Comparison of ENCODE assay signal across 9 mouse cellular contexts in genomic region chr13:31630051-31630450, GRCm38 (mm10). TPM values are rescaled to one million over a fixed set of nuclear protein-coding genes. Genes with fewer than 3 reads are reported as not detected.
DNase-seq lines count a peak whose midpoint lies in the region; ATAC-seq and TF ChIP-seq lines count a peak whose summit lies in the region.
"Had no signal": no experiment of that assay in that cellular context is flagged by ENCODE, and none has a peak within 500 bp of the region (broad histone marks: within the 10 kb centered on the region; RNA-seq: fewer than 3 reads in every experiment).

No protein-coding gene starts in this region.

- TF ChIP-seq CTCF in lung, postnatal 0 days (IDR thresholded peaks at IDR 0.05): no peak

- DNase-seq in embryo, embryonic 10.5 days (ENCODE audit: low spot score): peak; percentile 40
- DNase-seq in embryo, embryonic 10 days (ENCODE audit: low spot score): no peak
- DNase-seq in lung, postnatal 0 days (ENCODE audit: low spot score): no peak
- no peak for DNase-seq in lung, postnatal 4 days
- DNase-seq in cerebellum, postnatal 4 days (ENCODE audit: low spot score in 2 of 2): no peak

- H3K9ac ChIP-seq in lung, postnatal 0 days (replicated peaks; ENCODE audit: low read depth): peak overlapping the region; percentile 52
- no peak overlapping the region for H3K9ac ChIP-seq in limb, embryonic 15.5 days
- peak overlapping the region; percentile 85 for H3K9ac ChIP-seq in stomach, embryonic 16.5 days (ENCODE audit: low read length)

- H3K36me3 ChIP-seq in lung, postnatal 0 days (ENCODE audit: insufficient read depth, low read length): no peaks in the 10 kb centered on the region
- no peaks in the 10 kb centered on the region for H3K36me3 ChIP-seq in limb, embryonic 15.5 days
- no peaks in the 10 kb centered on the region for H3K36me3 ChIP-seq in stomach, embryonic 16.5 days (ENCODE audit: control insufficient read depth, insufficient read depth, low read length)

- TF ChIP-seq EP300 in lung, postnatal 0 days (IDR thresholded peaks at IDR 0.05): no peak

- H3K4me3 ChIP-seq in lung, postnatal 0 days (ENCODE audit: low read depth, low read length): peak overlapping the region; percentile 60
- H3K4me3 ChIP-seq in limb, embryonic 15.5 days: peak overlapping the region; percentile 40
- peak overlapping the region; percentile 68 for H3K4me3 ChIP-seq in stomach, embryonic 16.5 days (replicated peaks; ENCODE audit: low read length)

- peak overlapping the region; percentile 57 for H3K27ac ChIP-seq in lung, postnatal 0 days (ENCODE audit: low read length)
- no peak overlapping the region for H3K27ac ChIP-seq in limb, embryonic 15.5 days
- H3K27ac ChIP-seq in stomach, embryonic 16.5 days (ENCODE audit: low read length): peak overlapping the region; percentile 2; the same call in 1 of the 2 replicates

- no peaks in the 10 kb centered on the region for H3K9me3 ChIP-seq in lung, postnatal 0 days (ENCODE audit: low read length)
- no peaks in the 10 kb centered on the region for H3K9me3 ChIP-seq in limb, embryonic 15.5 days
- H3K9me3 ChIP-seq in stomach, embryonic 16.5 days (replicated peaks; ENCODE audit: control insufficient read depth, low read length): no peaks in the 10 kb centered on the region

- WGBS in lung, postnatal 0 days: 25% methylated on average over 12 of the region's 12 CpGs
- WGBS in limb, embryonic 15.5 days: 20% methylated on average over 12 of the region's 12 CpGs
- WGBS in stomach, embryonic 16.5 days: 28% methylated on average over 12 of the region's 12 CpGs

- ATAC-seq in lung, postnatal 0 days: no peak
- ATAC-seq in limb, embryonic 15.5 days (ENCODE audit: insufficient number of reproducible peaks, low FRiP score, low TSS enrichment, low read depth): no peak
- ATAC-seq in stomach, embryonic 16.5 days (ENCODE audit: insufficient read depth, low FRiP score): no peak
- ATAC-seq in erythroid progenitor cell, adult 5-6 weeks (replicated peaks; ENCODE audit: low FRiP score, poor library complexity, severe bottlenecking): no peak

- peaks cover 4% of the 10 kb centered on the region for H3K4me1 ChIP-seq in lung, postnatal 0 days (ENCODE audit: insufficient read depth, low read depth, low read length)
- peaks cover 33% of the 10 kb centered on the region for H3K4me1 ChIP-seq in limb, embryonic 15.5 days
- peaks cover 14% of the 10 kb centered on the region for H3K4me1 ChIP-seq in stomach, embryonic 16.5 days (ENCODE audit: control insufficient read depth, insufficient read depth, low read length)

- peaks cover 39% of the 10 kb centered on the region for H3K27me3 ChIP-seq in lung, postnatal 0 days (replicated peaks; ENCODE audit: insufficient read depth, low read length)
- H3K27me3 ChIP-seq in limb, embryonic 15.5 days: peaks cover 82% of the 10 kb centered on the region
- peaks cover 40% of the 10 kb centered on the region for H3K27me3 ChIP-seq in stomach, embryonic 16.5 days (ENCODE audit: control insufficient read depth, insufficient read depth, low read length)

- H3K4me2 ChIP-seq in lung, postnatal 0 days (replicated peaks; ENCODE audit: low read depth, low read length): peak overlapping the region; percentile 63
- peak overlapping the region; percentile 66 for H3K4me2 ChIP-seq in limb, embryonic 15.5 days
- peak overlapping the region; percentile 78 for H3K4me2 ChIP-seq in stomach, embryonic 16.5 days (ENCODE audit: low read depth, low read length)

RNA-seq across cellular contexts. Expression of gene Foxf2, which starts 4.4 kb away (rescaled TPM):
- polyA plus RNA-seq in lung, postnatal 0 days (2015; fragmentation: Nextera tagmentation; extraction: Ambion mirVana): 14.9 and 26.6 TPM in 2 replicates
- polyA plus RNA-seq in limb, embryonic 15.5 days (2015; fragmentation: Nextera tagmentation; extraction: Ambion mirVana): 5.0 and 5.5 TPM in 2 replicates
- 11.9 and 12.2 TPM in 2 replicates for polyA plus RNA-seq in stomach, embryonic 16.5 days (2015; fragmentation: Nextera tagmentation; extraction: Ambion mirVana)
- not detected in 2 replicates for total RNA-seq in erythroid progenitor cell, adult 5-6 weeks (2015; ENCODE audit: low replicate concordance)
- not detected in 2 replicates for total RNA-seq in erythroid progenitor cell, adult 5-6 weeks (2017; ENCODE audit: low replicate concordance)
- polyA plus RNA-seq: activated CD4-positive, CD25-positive, alpha-beta regulatory T cell, adult 4 months had no signal
